Mouse (Mus musculus): ENCODE data around the gene Calcrl.

The Calcrl gene

DNA sequence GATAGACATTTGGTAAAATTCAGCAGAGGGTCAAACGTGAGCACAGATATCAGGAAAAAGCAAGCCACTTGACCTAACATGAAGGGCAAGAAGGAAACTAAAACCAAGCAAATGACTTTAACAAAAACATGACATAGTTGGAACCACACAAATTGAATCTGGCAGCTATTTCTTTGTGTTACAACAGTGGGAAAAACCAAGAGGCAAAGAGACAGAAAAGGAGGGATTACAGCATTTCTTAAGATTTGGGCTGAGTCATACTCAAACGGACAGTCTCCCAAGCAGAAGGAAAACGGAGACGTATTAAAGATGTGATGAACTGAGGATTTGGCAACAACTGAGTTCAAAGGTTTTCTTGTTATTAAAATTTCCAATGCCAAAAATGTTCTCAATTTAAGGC lies 88.9 kb downstream of the Calcrl start:
- no peak for DNase-seq (ENCODE audit: low spot score in 2 of 2)

DNA sequence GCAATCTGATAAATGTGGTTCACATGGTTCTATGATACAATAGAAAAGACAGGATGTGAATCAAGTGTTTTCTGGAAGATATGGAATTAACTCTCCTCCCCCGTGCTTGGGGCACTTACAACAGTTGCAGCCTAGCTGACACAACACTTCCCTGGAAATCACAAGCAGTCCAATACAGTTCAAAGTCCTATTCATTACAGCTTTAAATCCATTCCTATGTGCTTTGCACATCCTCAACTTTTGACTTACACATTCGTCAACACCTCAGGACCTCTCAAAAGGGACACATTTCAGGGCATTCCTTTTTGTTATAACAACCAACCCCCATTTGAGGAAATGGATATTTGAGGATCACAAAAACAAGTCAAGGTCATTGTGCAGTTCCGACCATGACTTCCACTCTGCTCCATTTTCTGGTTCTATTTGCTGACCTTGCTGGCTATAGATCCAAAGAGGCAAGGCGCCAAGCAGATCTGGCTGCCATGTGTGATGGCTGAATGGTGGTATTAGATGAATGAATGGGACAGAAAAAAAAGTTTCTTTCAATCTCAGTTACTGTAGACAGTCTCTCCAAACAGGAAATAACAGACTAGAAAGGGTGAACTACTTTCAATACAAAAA lies 108.9 kb downstream of the Calcrl start:
- no peak for DNase-seq (ENCODE audit: low spot score in 2 of 2)

DNA sequence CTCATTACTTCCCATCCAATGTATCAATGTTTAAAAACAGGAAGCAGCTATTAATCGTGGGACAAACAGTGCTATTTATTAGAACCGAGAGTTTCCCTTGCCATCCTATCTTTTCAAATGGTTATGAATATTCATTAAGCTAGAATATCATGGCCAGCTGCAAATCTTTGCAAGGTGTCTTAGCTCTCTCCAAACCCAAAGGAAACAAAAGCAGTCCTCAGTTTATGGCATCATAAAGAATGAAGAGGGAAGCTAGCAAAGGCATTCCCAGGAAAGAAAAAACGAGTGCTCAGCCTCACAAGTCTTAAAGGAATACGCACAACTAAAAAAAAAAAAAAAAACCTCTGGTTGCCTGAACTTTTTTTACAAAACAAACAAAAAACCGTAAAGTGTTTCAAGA lies 128.7 kb downstream of the Calcrl start:
- DNase-seq (ENCODE audit: low spot score in 2 of 2), result no peak

DNA sequence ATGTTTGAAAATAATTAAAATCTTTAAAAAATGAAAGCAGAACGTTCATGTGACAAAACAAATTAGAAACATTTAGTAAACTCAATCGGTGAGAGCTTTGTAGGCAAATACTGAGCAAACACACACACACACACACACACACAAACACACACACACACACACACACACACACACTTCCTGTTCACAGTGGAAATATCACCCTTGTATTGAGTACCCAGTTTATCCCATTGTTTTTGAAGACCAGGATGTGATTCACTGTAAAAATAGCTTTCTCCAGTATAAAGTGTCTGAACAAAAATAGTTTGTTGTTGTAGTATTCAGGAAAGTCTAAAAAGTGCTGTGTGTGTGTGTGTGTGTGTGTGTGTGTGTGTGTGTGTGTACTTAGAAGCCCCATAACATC lies 130.1 kb downstream of the Calcrl start:
- DNase-seq (ENCODE audit: low spot score in 2 of 2), result no peak

DNA sequence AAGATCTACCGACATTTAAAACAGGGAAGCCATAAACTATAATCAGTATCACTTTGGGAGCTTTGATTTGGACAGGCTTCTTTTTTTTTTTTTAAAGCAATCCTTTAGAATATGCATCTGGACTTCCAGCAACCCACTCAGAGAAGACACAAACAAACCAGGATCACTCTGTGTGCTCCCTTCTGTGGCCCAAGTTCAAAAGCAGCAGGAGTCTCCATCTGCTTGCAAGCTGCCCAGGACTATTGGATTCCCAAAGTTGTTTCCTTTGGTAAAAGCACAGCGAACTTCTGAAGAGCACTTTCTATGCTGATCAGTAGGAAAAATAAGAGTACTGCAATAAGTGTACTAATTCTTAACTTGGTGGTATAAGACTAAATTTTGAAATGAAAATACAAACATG lies 130.6 kb downstream of the Calcrl start:
- no peak for DNase-seq (ENCODE audit: low spot score in 2 of 2)

DNA sequence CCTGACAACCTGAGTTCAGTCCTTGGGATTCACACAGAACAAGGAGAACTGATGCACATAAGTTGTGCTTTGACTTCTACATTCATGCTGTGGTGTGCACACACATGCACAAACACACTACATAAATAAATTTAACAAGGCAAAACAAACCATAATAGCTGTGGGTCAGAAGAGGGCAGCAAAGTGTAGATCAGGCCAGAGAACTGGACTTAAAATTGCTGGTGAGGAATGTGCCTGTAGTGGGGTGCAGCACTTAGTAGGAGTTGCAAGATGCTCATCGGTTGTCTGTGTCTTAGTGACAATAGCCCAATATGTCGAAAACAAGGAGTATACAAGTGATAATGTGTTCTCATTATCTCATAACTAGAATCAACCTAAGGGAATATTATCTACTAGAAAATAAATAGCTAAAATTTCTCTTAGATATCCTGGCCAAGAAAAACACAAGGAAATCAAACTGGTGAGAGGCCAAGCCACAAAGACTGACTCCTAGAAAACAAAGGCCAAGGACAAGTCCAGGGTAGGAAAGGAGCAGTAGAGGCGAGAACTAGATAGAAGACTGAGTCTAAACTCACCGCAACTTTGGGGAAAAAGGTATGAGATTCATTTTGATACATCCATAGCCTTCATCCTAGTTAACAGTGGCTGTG lies 132.7 kb downstream of the Calcrl start:
- DNase-seq (ENCODE audit: low spot score in 2 of 2), result no peak

DNA sequence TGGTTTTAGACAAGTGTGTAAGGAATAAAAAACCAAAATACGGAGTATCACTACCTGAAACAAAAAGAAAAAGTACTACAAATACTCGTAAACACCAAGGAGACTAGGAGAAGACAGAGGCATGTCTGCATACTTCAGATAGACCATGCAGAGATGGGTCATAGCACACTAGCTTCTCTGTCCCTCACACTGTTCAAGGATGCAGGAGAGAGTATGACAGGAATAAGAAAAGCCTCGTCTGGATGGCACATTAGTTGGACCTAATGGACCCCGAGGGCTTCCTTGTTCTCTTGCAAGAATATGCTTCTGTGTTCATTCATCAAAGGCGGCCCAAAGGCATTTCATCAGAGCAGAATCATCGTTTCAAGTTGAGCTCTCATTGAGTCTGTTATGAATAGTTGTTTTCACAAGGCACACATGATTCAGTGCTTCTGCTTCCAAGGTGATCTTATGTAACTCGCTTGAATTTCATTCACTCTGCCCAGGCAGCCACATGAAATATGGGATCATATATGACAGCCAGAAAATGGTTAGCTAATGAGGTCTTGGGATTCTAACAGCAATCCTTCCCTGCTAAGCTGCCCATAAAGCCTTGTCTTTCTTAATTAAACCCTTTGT lies 136.2 kb downstream of the Calcrl start:
- no peak for DNase-seq (ENCODE audit: low spot score in 2 of 2)
